Mouse (Mus musculus) kidney, postnatal 0 days (tissue): ENCODE results near the gene Ipo8. TPM values are rescaled to one million over a fixed set of nuclear protein-coding genes. Genes with fewer than 3 reads are reported as not detected.

Experiments used
- ATAC-seq: fragments of 200-750 bp; cut with Nextera tagmentation; replicated peaks from 2 replicates; pipeline ENCODE4 v1.8.0; 2017; ENCODE audit warnings: low read depth, moderate number of reproducible peaks, moderate TSS enrichment, moderate library complexity; ENCODE audit not compliant: low FRiP score
- DNase-seq: peaks from one replicate; pipeline ENCODE4 v3.0.0-alpha.2; 2016; ENCODE audit warnings: low spot score
- H3K27ac ChIP-seq: fragments of 300-500 bp; sonication (generic); 2 replicates; pipeline ENCODE4 v1.5.1; 2014; ENCODE audit warnings: mild to moderate bottlenecking
- H3K27me3 ChIP-seq: fragments of 300-500 bp; sonication (generic); 2 replicates; pipeline ENCODE4 v1.6.1; 2014; ENCODE audit warnings: low read length, mixed read lengths; ENCODE audit not compliant: insufficient read depth
- H3K36me3 ChIP-seq: fragments of 300-500 bp; sonication (generic); 2 replicates; pipeline ENCODE4 v1.6.1; 2014; ENCODE audit warnings: low read length, mixed read lengths; ENCODE audit not compliant: insufficient read depth
- H3K4me1 ChIP-seq: fragments of 300-500 bp; sonication (generic); replicated peaks from 2 replicates; pipeline ENCODE4 v1.6.1; 2014; ENCODE audit warnings: antibody characterized with exemption, low read length, mixed read lengths; ENCODE audit not compliant: insufficient read depth
- H3K4me2 ChIP-seq: fragments of 300-500 bp; sonication (generic); 2 replicates; pipeline ENCODE4 v1.6.1; 2014; ENCODE audit warnings: mild to moderate bottlenecking, low read length, moderate library complexity, mixed read lengths
- H3K4me3 ChIP-seq: fragments of 300-500 bp; sonication (generic); replicated peaks from 2 replicates; pipeline ENCODE4 v1.5.1; 2014; ENCODE audit warnings: low read depth, low read length
- H3K9ac ChIP-seq: fragments of 300-500 bp; sonication (generic); 2 replicates; pipeline ENCODE4 v1.6.1; 2014; ENCODE audit warnings: low read depth, low read length
- H3K9me3 ChIP-seq: fragments of 300-500 bp; sonication (generic); replicated peaks from 2 replicates; pipeline ENCODE4 v1.6.1; 2016; ENCODE audit warnings: low read length, inconsistent platforms, mixed read lengths
- CTCF ChIP-seq: IDR thresholded peaks from 2 replicates; pipeline ENCODE4 v1.5.1; 2016; ENCODE audit warnings: antibody characterized with exemption, low read depth, mild to moderate bottlenecking, moderate library complexity
- WGBS: fragments of 180-500 bp; shearing (Covaris S2); extraction: QIAGEN DNeasy Blood & Tissue Kit; methylation state at CpG from one replicate; pipeline ENCODE4 v1.1.7; 2014; 5-methylcytosine and 5-hydroxymethylcytosine counted together
- polyA plus RNA-seq: library from polyadenylated mRNA; unstranded; fragments of >200 nt; fragmentation: Nextera tagmentation; extraction: Ambion mirVana; gene quantifications from 2 replicates; pipeline ENCODE4 v1.2.1, GENCODE M21; 2015

The Ipo8 gene
- polyA plus RNA-seq, 1 experiment from 2014 or later = 17.3 TPM

- no peaks in the 10 kb centered on the region for H3K4me1 ChIP-seq
- H3K27me3 ChIP-seq = no peaks in the 10 kb centered on the region
- no peak overlapping the region for H3K27ac ChIP-seq
- no peaks in the 10 kb centered on the region for H3K9me3 ChIP-seq
- ATAC-seq = no peak
- H3K4me3 ChIP-seq = no peak overlapping the region
- H3K36me3 ChIP-seq = peaks cover 8% of the 10 kb centered on the region; the same call in 1 of the 2 replicates
- H3K4me2 ChIP-seq = no peak overlapping the region
- 0 out of 2 replicates have a peak, but pooled peaks have one; percentile 9 for TF ChIP-seq CTCF
- no peak overlapping the region for H3K9ac ChIP-seq
- DNase-seq = no peak
Observed at GRCm38 (mm10) chr6:148767228-148767627, 64.0 kb downstream of the Ipo8 start.

GRCm38 (mm10) chr6:148761967-148762712 lies 69.1 kb downstream of the Ipo8 start:
- no peak overlapping the region for H3K27ac ChIP-seq
- DNase-seq (no peak), ATAC-seq (no peak)
- no peak for TF ChIP-seq CTCF
- H3K4me1 ChIP-seq = no peaks in the 10 kb centered on the region
- H3K4me3 ChIP-seq = no peak overlapping the region
- H3K9me3 ChIP-seq = no peaks in the 10 kb centered on the region
- H3K4me2 ChIP-seq = no peak overlapping the region
- WGBS = 82% methylated on average over 3 of the region's 3 CpGs
- H3K36me3 ChIP-seq = no peaks in the 10 kb centered on the region
- no peaks in the 10 kb centered on the region for H3K27me3 ChIP-seq
- H3K9ac ChIP-seq = no peak overlapping the region

GRCm38 (mm10) chr6:148761475-148761874 lies 69.8 kb downstream of the Ipo8 start:
- no peak overlapping the region for H3K4me3 ChIP-seq
- no peak for DNase-seq
- no peak overlapping the region for H3K27ac ChIP-seq
- no peak overlapping the region for H3K4me2 ChIP-seq
- no peak for ATAC-seq
- TF ChIP-seq CTCF = no peak
- WGBS = 70% methylated on average over 4 of the region's 4 CpGs
- no peaks in the 10 kb centered on the region for H3K4me1 ChIP-seq
- H3K27me3 ChIP-seq = no peaks in the 10 kb centered on the region
- H3K36me3 ChIP-seq = no peaks in the 10 kb centered on the region
- H3K9ac ChIP-seq = no peak overlapping the region
- H3K9me3 ChIP-seq = no peaks in the 10 kb centered on the region

GRCm38 (mm10) chr6:148756535-148756934 lies 74.7 kb downstream of the Ipo8 start:
- Histone ChIP-seq H3K36me3 (no peaks in the 10 kb centered on the region), H3K9ac (no peak overlapping the region), H3K4me2 (no peak overlapping the region), H3K27ac (no peak overlapping the region), H3K4me1 (no peaks in the 10 kb centered on the region), H3K27me3 (no peaks in the 10 kb centered on the region), H3K9me3 (no peaks in the 10 kb centered on the region), H3K4me3 (no peak overlapping the region)
- WGBS = 97% methylated on average over 1 of the region's 1 CpGs
- TF ChIP-seq CTCF = no peak
- ATAC-seq (no peak), DNase-seq (no peak)

GRCm38 (mm10) chr6:148751400-148751799 lies 79.9 kb downstream of the Ipo8 start:
- 87% methylated on average over 2 of the region's 2 CpGs for WGBS
- Histone ChIP-seq H3K4me2 (no peak overlapping the region), H3K9ac (no peak overlapping the region), H3K27me3 (no peaks in the 10 kb centered on the region), H3K27ac (no peak overlapping the region), H3K4me3 (no peak overlapping the region), H3K36me3 (no peaks in the 10 kb centered on the region), H3K4me1 (no peaks in the 10 kb centered on the region), H3K9me3 (no peaks in the 10 kb centered on the region)
- TF ChIP-seq CTCF = peak; percentile 60; the same call in 1 of the 2 replicates
- ATAC-seq (no peak), DNase-seq (peak; percentile 71)

- Histone ChIP-seq H3K9ac (no peak overlapping the region), H3K9me3 (no peaks in the 10 kb centered on the region), H3K27me3 (no peaks in the 10 kb centered on the region), H3K36me3 (no peaks in the 10 kb centered on the region), H3K4me2 (no peak overlapping the region), H3K27ac (no peak overlapping the region), H3K4me1 (no peaks in the 10 kb centered on the region), H3K4me3 (no peak overlapping the region)
- ATAC-seq (no peak), DNase-seq (no peak)
- 82% methylated on average over 3 of the region's 3 CpGs for WGBS
- TF ChIP-seq CTCF = no peak
Observed at GRCm38 (mm10) chr6:148750183-148750582, 81.1 kb downstream of the Ipo8 start.
